Mouse (Mus musculus) myocyte (in vitro differentiated cells): ENCODE results near the gene Gm29776.
A peak's percentile ranks its signal among the peaks of the same experiment; 100 is the strongest.

Experiments
- CEBPB ChIP-seq: IDR thresholded peaks from 2 replicates; pipeline ENCODE4 v1.6.1; 2011; ENCODE audit warnings: mild to moderate bottlenecking, moderate library complexity; ENCODE audit not compliant: poor library complexity, insufficient read depth, severe bottlenecking
- E2F4 ChIP-seq: IDR thresholded peaks from one replicate; pipeline ENCODE4 v1.6.1; 2011; ENCODE audit warnings: mild to moderate bottlenecking, control low read depth, moderate library complexity; ENCODE audit not compliant: insufficient read depth
- MAX ChIP-seq: IDR thresholded peaks from one replicate; pipeline ENCODE4 v1.6.1; 2011; ENCODE audit warnings: low read depth, mild to moderate bottlenecking, control low read depth
- MYOD1 ChIP-seq, 3 experiments: IDR thresholded peaks; one replicate each; pipeline ENCODE4 v1.6.1; 2011; ENCODE audit warnings: control low read depth in 2 of 3, low read depth in 2 of 3, mild to moderate bottlenecking in 2 of 3, moderate library complexity in 1 of 3; ENCODE audit not compliant: insufficient read length in 2 of 3, control insufficient read depth in 1 of 3
- POLR2A ChIP-seq: IDR thresholded peaks from one replicate; pipeline ENCODE4 v1.6.1; 2011; ENCODE audit warnings: low read depth, mild to moderate bottlenecking, control low read depth, moderate library complexity; ENCODE audit not compliant: insufficient read length
- POLR2AphosphoS2 ChIP-seq: IDR thresholded peaks from one replicate; pipeline ENCODE4 v1.6.1; 2011; ENCODE audit warnings: low read depth, control low read depth; ENCODE audit not compliant: insufficient read length
- REST ChIP-seq: IDR thresholded peaks from one replicate; pipeline ENCODE4 v1.6.1; 2011; ENCODE audit warnings: mild to moderate bottlenecking, control low read depth, moderate library complexity; ENCODE audit not compliant: insufficient read depth, insufficient read length
- SRF ChIP-seq: IDR thresholded peaks from one replicate; pipeline ENCODE4 v1.6.1; 2011; ENCODE audit warnings: low read depth; ENCODE audit not compliant: control insufficient read depth, insufficient read length
- TCF12 ChIP-seq: IDR thresholded peaks from one replicate; pipeline ENCODE4 v1.6.1; 2011; ENCODE audit warnings: mild to moderate bottlenecking, control low read depth; ENCODE audit not compliant: poor library complexity, insufficient read depth, severe bottlenecking
- TCF3 ChIP-seq: IDR thresholded peaks from one replicate; pipeline ENCODE4 v1.6.1; 2011; ENCODE audit warnings: low read depth, control low read depth; ENCODE audit not compliant: insufficient read length
- USF1 ChIP-seq: IDR thresholded peaks from one replicate; pipeline ENCODE4 v1.6.1; 2011; ENCODE audit warnings: low read depth, mild to moderate bottlenecking, control low read depth, moderate library complexity

DNA sequence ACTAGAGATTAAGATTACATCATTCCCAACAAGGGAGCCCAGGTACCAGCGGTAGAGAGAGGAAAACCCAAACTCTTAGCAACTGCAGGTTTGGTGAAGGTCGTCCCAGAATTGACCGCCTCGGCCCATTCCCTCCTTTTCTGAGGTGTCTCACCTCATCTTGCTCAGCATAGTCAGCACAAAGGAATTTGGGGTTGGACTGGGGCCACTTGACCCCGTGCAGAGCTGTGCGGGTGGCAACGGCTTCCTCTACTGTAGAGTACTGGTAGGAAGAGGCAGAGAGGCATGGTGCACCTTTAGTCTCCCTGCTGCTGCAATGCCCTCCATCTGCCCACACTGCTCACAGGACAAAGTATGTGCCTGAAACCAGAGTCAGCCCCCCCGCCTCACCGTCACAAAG lies 54.3 kb downstream of the Gm29776 start:
- TF ChIP-seq POLR2A (peak; percentile 30), TCF3 (no peak), TCF12 (no peak), USF1 (no peak), REST (no peak), MYOD1 (IDR thresholded peaks at IDR 0.05; ENCODE audit: control insufficient read depth in 1 of 3, insufficient read length in 2 of 3, low read depth in 2 of 3) (no peak), POLR2AphosphoS2 (peak; percentile 19), E2F4 (no peak), CEBPB (no peak), MAX (no peak), SRF (no peak)
